Mouse (Mus musculus) heart, postnatal 0 days (tissue): ENCODE measurements at regions not wholly inside any gene's neighbourhood (a gene's known extent, or its start where the extent isn't known, plus 50 kb on each side); places are given as distances from the start of the nearest gene placed in this dataset.

Experiments
- ATAC-seq: fragments of 200-750 bp; cut with Nextera tagmentation; 2 replicates; pipeline ENCODE4 v1.8.0; 2017; ENCODE audit warnings: low read depth, moderate number of reproducible peaks, moderate library complexity; ENCODE audit not compliant: insufficient read depth
- DNase-seq: peaks from one replicate; pipeline ENCODE4 v3.0.0-alpha.2; 2016; ENCODE audit warnings: low spot score
- H3K27ac ChIP-seq: fragments of 300-500 bp; sonication (generic); 2 replicates; pipeline ENCODE4 v1.5.1; 2014; ENCODE audit warnings: low read depth, mild to moderate bottlenecking
- H3K27me3 ChIP-seq: fragments of 300-500 bp; sonication (generic); 2 replicates; pipeline ENCODE4 v1.6.1; 2014; ENCODE audit warnings: low read length, mixed read lengths; ENCODE audit not compliant: control insufficient read depth, insufficient read depth
- H3K36me3 ChIP-seq: fragments of 300-500 bp; sonication (generic); replicated peaks from 2 replicates; pipeline ENCODE4 v1.6.1; 2014; ENCODE audit warnings: low read length, mixed read lengths; ENCODE audit not compliant: control insufficient read depth, insufficient read depth
- H3K4me1 ChIP-seq: fragments of 300-500 bp; sonication (generic); 2 replicates; pipeline ENCODE4 v1.6.1; 2014; ENCODE audit warnings: antibody characterized with exemption; ENCODE audit not compliant: control insufficient read depth, insufficient read depth
- H3K4me2 ChIP-seq: fragments of 300-500 bp; sonication (generic); 2 replicates; pipeline ENCODE4 v1.6.1; 2014; ENCODE audit warnings: low read depth, mild to moderate bottlenecking, low read length, moderate library complexity
- H3K4me3 ChIP-seq: fragments of 300-500 bp; sonication (generic); 2 replicates; pipeline ENCODE4 v1.5.1; 2014; ENCODE audit warnings: low read depth, low read length
- H3K9ac ChIP-seq: fragments of 300-500 bp; sonication (generic); replicated peaks from 2 replicates; pipeline ENCODE4 v1.6.1; 2014; ENCODE audit warnings: low read depth, low read length, mixed read lengths
- H3K9me3 ChIP-seq: fragments of 300-500 bp; sonication (generic); replicated peaks from 2 replicates; pipeline ENCODE4 v1.6.1; 2016; ENCODE audit warnings: low read length; ENCODE audit not compliant: control insufficient read depth
- CTCF ChIP-seq: IDR thresholded peaks from 2 replicates; pipeline ENCODE4 v1.5.1; 2016; ENCODE audit warnings: antibody characterized with exemption, control low read depth, low read depth
- EP300 ChIP-seq: IDR thresholded peaks from 2 replicates; pipeline ENCODE4 v1.6.1; 2016; ENCODE audit warnings: antibody characterized with exemption, low read depth
- WGBS: fragments of 180-500 bp; shearing (Covaris S2); extraction: QIAGEN DNeasy Blood & Tissue Kit; methylation state at CpG from one replicate; pipeline ENCODE4 v1.1.7; 2014; 5-methylcytosine and 5-hydroxymethylcytosine counted together

DNA sequence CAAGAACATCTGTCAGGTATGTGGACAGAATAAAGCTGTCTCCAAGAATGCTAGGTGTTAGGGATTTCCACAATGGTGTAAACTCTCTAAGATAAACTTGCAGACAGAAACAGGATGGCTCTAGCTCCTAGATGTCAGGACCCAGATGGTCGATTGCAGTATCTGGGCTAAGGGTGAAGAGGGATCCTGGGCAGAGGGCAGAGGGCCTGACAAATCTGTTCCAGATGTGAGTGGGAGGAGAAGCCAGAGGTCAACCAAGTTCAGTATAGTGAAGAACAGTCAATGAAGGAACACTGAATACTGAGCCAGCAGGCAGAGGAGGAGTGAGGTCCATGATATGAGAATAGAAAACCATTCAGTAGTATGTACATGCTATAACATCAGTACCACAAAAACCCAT, 254.4 kb downstream of the Cmpk2 start:
- Histone ChIP-seq H3K4me3 (no peak overlapping the region), H3K36me3 (no peaks in the 10 kb centered on the region), H3K27me3 (no peaks in the 10 kb centered on the region), H3K4me2 (no peak overlapping the region), H3K4me1 (no peaks in the 10 kb centered on the region), H3K9ac (no peak overlapping the region), H3K27ac (no peak overlapping the region), H3K9me3 (no peaks in the 10 kb centered on the region)
- no peak for TF ChIP-seq CTCF
- no peak for TF ChIP-seq EP300
- DNase-seq (no peak), ATAC-seq (no peak)
- 29% methylated on average over 1 of the region's 1 CpGs for WGBS

- Histone ChIP-seq H3K4me1 (no peaks in the 10 kb centered on the region), H3K9ac (no peak overlapping the region), H3K27ac (no peak overlapping the region), H3K4me2 (no peak overlapping the region), H3K36me3 (no peaks in the 10 kb centered on the region), H3K27me3 (no peaks in the 10 kb centered on the region), H3K4me3 (no peak overlapping the region), H3K9me3 (peaks cover 9% of the 10 kb centered on the region; the same call in 1 of the 2 replicates)
- 16% methylated on average over 1 of the region's 1 CpGs for WGBS
- DNase-seq (peak; percentile 47), ATAC-seq (peak; percentile 73)
- TF ChIP-seq CTCF (no peak), EP300 (no peak)
These were observed 229.8 kb downstream of the Cmpk2 start for GRCm38 (mm10) chr12:26698838-26699237.

DNA sequence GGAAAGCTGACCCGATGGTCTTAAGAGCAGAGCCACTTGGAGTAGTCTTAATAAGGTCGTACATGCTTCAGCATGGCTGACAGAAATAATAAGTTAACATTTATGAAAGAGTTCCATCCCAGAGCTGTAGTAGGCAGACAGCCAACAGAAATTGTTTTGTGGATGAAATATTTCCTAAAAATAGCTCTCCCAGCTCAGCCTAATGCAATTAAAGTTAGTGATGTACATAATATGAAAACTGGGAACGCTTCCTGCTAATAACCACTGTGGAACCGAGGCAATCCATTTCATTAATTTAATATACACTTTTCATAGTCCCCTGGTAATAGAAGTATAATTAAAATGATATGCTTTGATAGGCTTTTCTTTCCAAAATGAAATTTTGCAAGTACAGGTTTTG, 219.0 kb downstream of the Cmpk2 start:
- TF ChIP-seq CTCF (no peak), EP300 (no peak)
- ATAC-seq = no peak
- no peak overlapping the region for H3K27ac ChIP-seq

DNA sequence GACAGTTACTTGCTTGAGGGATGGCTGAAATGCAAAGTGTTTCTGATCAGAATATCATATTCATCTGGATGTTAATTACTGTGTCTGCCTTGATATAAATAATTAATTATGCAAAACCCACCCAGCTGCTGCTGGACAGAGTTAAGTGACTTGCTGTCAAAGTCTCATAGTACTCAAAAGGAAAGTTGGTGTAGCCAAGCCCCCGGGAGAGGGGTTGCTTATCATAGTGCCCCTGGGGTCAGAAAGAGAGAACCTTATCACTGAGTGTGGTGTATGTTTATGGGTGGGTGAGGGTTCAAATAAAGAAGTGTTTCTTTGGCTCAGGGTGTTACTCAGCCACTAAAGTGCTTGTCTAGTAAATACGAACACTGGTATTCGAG, 211.6 kb downstream of the Cmpk2 start:
- 47% methylated on average over 3 of the region's 3 CpGs for WGBS
- TF ChIP-seq EP300 (no peak), CTCF (no peak)
- Histone ChIP-seq H3K4me3 (no peak overlapping the region), H3K27ac (no peak overlapping the region), H3K9ac (no peak overlapping the region), H3K9me3 (no peaks in the 10 kb centered on the region), H3K4me1 (no peaks in the 10 kb centered on the region), H3K4me2 (no peak overlapping the region), H3K36me3 (no peaks in the 10 kb centered on the region), H3K27me3 (no peaks in the 10 kb centered on the region)
- ATAC-seq = no peak
- no peak for DNase-seq

More for the DNA sequence above, 219.0 kb downstream of the Cmpk2 start:
- Histone ChIP-seq H3K4me1 (no peaks in the 10 kb centered on the region), H3K36me3 (no peaks in the 10 kb centered on the region), H3K4me2 (no peak overlapping the region), H3K27me3 (no peaks in the 10 kb centered on the region), H3K4me3 (no peak overlapping the region), H3K9me3 (no peaks in the 10 kb centered on the region), H3K9ac (no peak overlapping the region)
- WGBS = 26% methylated on average over 4 of the region's 4 CpGs
- peak; percentile 58 for DNase-seq

- WGBS = 70% methylated on average over 9 of the region's 9 CpGs
- H3K9ac ChIP-seq = no peak overlapping the region
- no peaks in the 10 kb centered on the region for H3K4me1 ChIP-seq
- H3K27ac ChIP-seq = no peak overlapping the region
- no peak overlapping the region for H3K4me2 ChIP-seq
- H3K36me3 ChIP-seq = no peaks in the 10 kb centered on the region
- no peak overlapping the region for H3K4me3 ChIP-seq
- TF ChIP-seq CTCF = no peak
- no peak for DNase-seq
- H3K9me3 ChIP-seq = no peaks in the 10 kb centered on the region
- no peaks in the 10 kb centered on the region for H3K27me3 ChIP-seq
- no peak for ATAC-seq
These were observed 211.0 kb downstream of the Cmpk2 start for GRCm38 (mm10) chr12:26679887-26680567.

GRCm38 (mm10) chr12:26665466-26665865, 196.5 kb downstream of the Cmpk2 start:
- Histone ChIP-seq H3K9me3 (no peaks in the 10 kb centered on the region), H3K4me1 (no peaks in the 10 kb centered on the region), H3K27ac (no peak overlapping the region), H3K4me2 (no peak overlapping the region), H3K27me3 (no peaks in the 10 kb centered on the region), H3K9ac (no peak overlapping the region), H3K4me3 (no peak overlapping the region), H3K36me3 (no peaks in the 10 kb centered on the region)
- DNase-seq = no peak
- 78% methylated on average over 4 of the region's 4 CpGs for WGBS
- no peak for TF ChIP-seq EP300
- TF ChIP-seq CTCF = no peak
- no peak for ATAC-seq
